Mouse (Mus musculus) retina, adult 2 months (tissue): ENCODE measurements around the gene Gm38100.

Experiments
- DNase-seq: peaks from one replicate; pipeline ENCODE4 v3.0.0-alpha.2; 2012; ENCODE audit warnings: low read depth, low spot score

Gene Gm38100

DNA sequence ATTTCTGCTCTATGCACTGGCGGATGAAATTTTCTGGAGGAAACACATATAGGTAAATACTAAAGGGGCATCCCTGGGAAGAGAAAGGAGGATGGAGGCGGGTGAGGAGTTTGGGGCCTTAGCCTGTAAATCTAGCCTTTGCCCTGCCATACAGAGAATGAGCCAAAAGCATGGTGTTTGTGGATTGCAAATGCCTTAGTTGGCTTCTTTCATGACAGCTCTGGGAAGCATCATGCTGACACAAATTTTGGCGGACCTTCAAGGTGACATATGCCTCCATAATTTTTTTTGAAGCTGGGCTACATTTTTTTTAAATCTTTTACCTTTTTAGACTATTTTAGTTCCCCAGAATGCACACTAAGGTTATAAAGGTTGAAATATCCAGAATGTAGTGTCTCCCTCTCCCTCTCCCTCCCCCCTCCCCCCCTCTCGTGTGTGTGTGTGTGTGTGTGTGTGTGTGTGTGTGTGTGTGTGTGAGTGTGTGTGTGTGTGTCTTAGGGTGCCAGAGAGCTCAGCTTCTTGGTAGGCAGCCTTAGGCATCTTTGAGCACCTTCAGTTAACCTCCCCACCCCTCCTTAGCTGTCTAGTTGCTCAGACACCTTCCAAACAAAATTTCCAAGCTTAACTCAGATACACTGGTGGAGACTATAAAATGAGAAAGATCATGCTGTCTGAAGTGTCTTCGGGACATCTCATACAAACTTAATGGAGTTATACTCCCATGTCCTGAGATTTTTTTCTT is 47.0 kb downstream of the Gm38100 start:
- no peak for DNase-seq

DNA sequence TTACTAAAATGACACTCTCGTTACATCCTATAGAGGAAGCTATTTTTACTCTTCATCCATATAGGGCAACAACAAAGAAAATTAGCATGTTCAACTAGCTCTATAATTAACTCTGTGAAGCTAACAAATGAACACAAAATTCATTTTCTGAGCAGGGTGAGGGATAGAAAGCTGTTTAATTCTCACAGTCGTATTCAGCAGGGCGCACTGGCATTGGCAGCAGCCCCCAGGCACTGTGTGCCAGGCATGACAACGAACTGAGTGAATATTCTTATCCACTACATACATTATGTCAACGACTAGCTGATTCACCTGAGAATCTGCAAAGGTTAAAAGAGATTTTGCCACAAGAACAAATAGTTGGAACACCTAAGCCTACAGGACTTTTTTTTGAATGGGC is 50.6 kb downstream of the Gm38100 start:
- DNase-seq, result no peak
